Comparison of ENCODE assay signal across 8 mouse cellular contexts in the genomic region with DNA sequence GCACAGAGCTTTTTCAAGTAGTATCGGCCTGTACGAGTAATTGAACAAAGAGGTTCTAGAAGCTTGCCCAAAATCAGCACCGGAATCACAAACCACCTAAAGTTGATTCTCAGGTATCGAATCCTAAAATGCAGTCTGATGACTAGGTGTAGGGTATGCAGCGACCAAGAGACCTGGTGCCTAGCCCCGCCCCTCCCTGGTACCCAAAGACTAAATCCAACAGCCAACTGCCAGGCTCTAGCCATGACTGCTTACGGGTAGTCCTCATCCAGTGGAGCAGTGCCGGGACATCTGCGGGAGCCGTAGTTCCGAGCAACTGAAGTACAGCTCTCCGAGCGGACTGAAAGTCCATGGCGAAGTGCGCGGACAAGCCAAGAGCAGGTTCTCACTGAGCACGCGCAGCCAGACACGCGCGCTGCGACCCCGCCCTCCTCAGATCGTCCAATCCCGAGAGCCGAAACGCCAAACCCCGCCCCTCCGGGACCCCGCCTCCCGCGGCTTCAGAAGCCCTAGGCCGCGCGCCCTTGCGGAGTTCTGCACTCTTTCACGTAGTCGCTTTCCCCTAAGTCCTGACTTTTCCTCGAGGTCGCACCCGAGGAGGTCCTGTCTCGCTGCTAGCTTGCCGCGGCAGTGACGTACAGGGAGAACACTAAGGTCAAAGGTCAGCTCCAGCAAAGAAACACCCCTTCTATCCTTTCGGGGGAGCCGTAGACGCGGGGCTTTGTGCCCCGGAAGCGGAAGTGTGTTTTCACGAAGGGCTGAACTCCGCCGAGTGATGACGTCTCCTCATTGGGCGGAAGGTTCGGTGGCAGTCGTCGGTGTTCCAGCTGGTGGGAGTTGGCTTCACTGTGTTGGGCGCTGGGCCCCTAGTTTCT. TPM values are rescaled to one million over a fixed set of nuclear protein-coding genes. Genes with fewer than 3 reads are reported as not detected.
A peak's percentile ranks its signal among the peaks of the same experiment; 100 is the strongest.
DNase-seq lines count a peak whose midpoint lies in the region; ATAC-seq and TF ChIP-seq lines count a peak whose summit lies in the region.
"Not testable (repeated sequence)": the region's sequence is repeated elsewhere in the genome, so short reads cannot be mapped to it uniquely, and the experiment has no call there.

A gene (minus strand): TSS at position 385 of the 875 bp plus-strand sequence.
A gene (plus strand): TSS at position 537 of the 875 bp plus-strand sequence.

- H3K27ac ChIP-seq in heart, embryonic 12.5 days (ENCODE audit: poor library complexity, severe bottlenecking): peak within 1 kb of the TSS; percentile 96
- H3K27ac ChIP-seq in kidney, postnatal 0 days: peak within 1 kb of the TSS; percentile 89
- H3K27ac ChIP-seq in liver, embryonic 11.5 days (ENCODE audit: low read depth, low read length): peak within 1 kb of the TSS; percentile 75
- H3K27ac ChIP-seq in stomach, embryonic 14.5 days (ENCODE audit: low read length): peak within 1 kb of the TSS; percentile 69

- H3K79me3 ChIP-seq in C2C12 (ENCODE audit: low read depth): peaks cover 10% of the 10 kb centered on the region

- not testable (repeated sequence) for H3K36me3 ChIP-seq in C2C12 (ENCODE audit: control insufficient read depth, insufficient read depth); heart, embryonic 12.5 days; kidney, postnatal 0 days (ENCODE audit: insufficient read depth, low read length); liver, embryonic 11.5 days (ENCODE audit: control insufficient read depth, insufficient read depth, low read length); stomach, embryonic 14.5 days (ENCODE audit: control insufficient read depth, insufficient read depth, low read length)
- peaks cover 22% of the 10 kb centered on the region for H3K36me3 ChIP-seq in erythroblast, embryonic 14.5 days (ENCODE audit: control insufficient read depth)

- H3K4me3 ChIP-seq in C2C12 (ENCODE audit: insufficient read depth, poor library complexity, severe bottlenecking): peak within 1 kb of the TSS; percentile 39
- peak within 1 kb of the TSS; percentile 68 for H3K4me3 ChIP-seq in erythroblast, embryonic 14.5 days (replicated peaks)
- peak within 1 kb of the TSS; percentile 96 for H3K4me3 ChIP-seq in heart, embryonic 12.5 days
- H3K4me3 ChIP-seq in kidney, postnatal 0 days (replicated peaks; ENCODE audit: low read depth, low read length): peak within 1 kb of the TSS; percentile 55
- H3K4me3 ChIP-seq in liver, embryonic 11.5 days (ENCODE audit: low read depth, low read length): peak within 1 kb of the TSS; percentile 74
- peak within 1 kb of the TSS; percentile 55 for H3K4me3 ChIP-seq in stomach, embryonic 14.5 days (ENCODE audit: low read depth, low read length)

- 0 out of 2 replicates have a peak, but pooled peaks have one; percentile 6 for TF ChIP-seq POLR2A in brain, embryonic 14.5 days (IDR thresholded peaks at IDR 0.05; ENCODE audit: borderline replicate concordance, extremely low read depth, insufficient read depth, insufficient read length, poor library complexity, severe bottlenecking)

- TF ChIP-seq CTCF in C2C12 (IDR thresholded peaks at IDR 0.05; ENCODE audit: control insufficient read depth, insufficient read depth, insufficient read length); brain, embryonic 14.5 days (IDR thresholded peaks at IDR 0.05; ENCODE audit: borderline replicate concordance, extremely low read depth, insufficient read depth, insufficient read length); kidney, postnatal 0 days (IDR thresholded peaks at IDR 0.05; ENCODE audit: low read depth): not testable (repeated sequence)

- peak within 1 kb of the TSS; percentile 40 for H3ac ChIP-seq in C2C12 (ENCODE audit: control insufficient read depth, insufficient read length, low read depth)

- H3K4me2 ChIP-seq in heart, embryonic 12.5 days: peak within 1 kb of the TSS; percentile 70
- peak within 1 kb of the TSS; percentile 57 for H3K4me2 ChIP-seq in kidney, postnatal 0 days (ENCODE audit: low read length)
- peak within 1 kb of the TSS; percentile 71 for H3K4me2 ChIP-seq in liver, embryonic 11.5 days
- peak within 1 kb of the TSS; percentile 41 for H3K4me2 ChIP-seq in stomach, embryonic 14.5 days (replicated peaks; ENCODE audit: low read depth, low read length)

- WGBS in heart, embryonic 12.5 days: under 1% methylated on average over 60 of the region's 60 CpGs
- under 1% methylated on average over 58 of the region's 60 CpGs for WGBS in kidney, postnatal 0 days
- WGBS in liver, embryonic 11.5 days: under 1% methylated on average over 60 of the region's 60 CpGs
- under 1% methylated on average over 55 of the region's 60 CpGs for WGBS in stomach, embryonic 14.5 days

- H3K79me2 ChIP-seq in C2C12 (ENCODE audit: control insufficient read depth, insufficient read depth): peaks cover 41% of the 10 kb centered on the region

- peaks cover 34% of the 10 kb centered on the region for H3K4me1 ChIP-seq in erythroblast, embryonic 14.5 days (ENCODE audit: control insufficient read depth)
- H3K4me1 ChIP-seq in heart, embryonic 12.5 days (replicated peaks); kidney, postnatal 0 days (replicated peaks; ENCODE audit: insufficient read depth, low read length); liver, embryonic 11.5 days (replicated peaks; ENCODE audit: control insufficient read depth, insufficient read depth, low read length); stomach, embryonic 14.5 days (ENCODE audit: control insufficient read depth, insufficient read depth, low read length): not testable (repeated sequence)

- peak; percentile 98 for ATAC-seq in heart, embryonic 12.5 days (ENCODE audit: insufficient number of reproducible peaks, low FRiP score)
- peak; percentile 98 for ATAC-seq in kidney, postnatal 0 days (replicated peaks; ENCODE audit: low FRiP score, low read depth)
- peak; percentile 97 for ATAC-seq in liver, embryonic 11.5 days (replicated peaks; ENCODE audit: low FRiP score)
- peak; percentile 96 for ATAC-seq in stomach, embryonic 14.5 days (ENCODE audit: insufficient number of reproducible peaks, insufficient read depth, low FRiP score, low read depth)

- peak within 1 kb of the TSS; percentile 96 for H3K9ac ChIP-seq in heart, embryonic 12.5 days
- peak within 1 kb of the TSS; percentile 77 for H3K9ac ChIP-seq in kidney, postnatal 0 days (ENCODE audit: low read depth, low read length)
- H3K9ac ChIP-seq in liver, embryonic 11.5 days (ENCODE audit: low read depth, low read length): peak within 1 kb of the TSS; percentile 79
- peak within 1 kb of the TSS; percentile 45 for H3K9ac ChIP-seq in stomach, embryonic 14.5 days (replicated peaks; ENCODE audit: low read depth, low read length)

- not testable (repeated sequence) for H3K27me3 ChIP-seq in C2C12 (ENCODE audit: control insufficient read depth, insufficient read depth, insufficient read length); erythroblast, embryonic 14.5 days (ENCODE audit: control insufficient read depth); heart, embryonic 12.5 days (replicated peaks); kidney, postnatal 0 days (ENCODE audit: insufficient read depth, low read length); liver, embryonic 11.5 days (replicated peaks; ENCODE audit: control insufficient read depth, insufficient read depth, low read length); stomach, embryonic 14.5 days (ENCODE audit: control insufficient read depth, insufficient read depth, low read length)

- H3K9me3 ChIP-seq in erythroblast, embryonic 14.5 days (ENCODE audit: control insufficient read depth, low read length); heart, embryonic 12.5 days (replicated peaks); kidney, postnatal 0 days (replicated peaks; ENCODE audit: low read length); liver, embryonic 11.5 days (ENCODE audit: control insufficient read depth, low read length); stomach, embryonic 14.5 days (ENCODE audit: control insufficient read depth, low read depth, low read length): not testable (repeated sequence)

- DNase-seq in brain, embryonic 14.5 days (ENCODE audit: low read depth): peak; percentile 98
- DNase-seq in kidney, postnatal 0 days (ENCODE audit: low spot score): peak; percentile 96
- peak; percentile 97 for DNase-seq in liver, embryonic 11.5 days (ENCODE audit: low spot score)
- DNase-seq in naive thymus-derived CD4-positive, alpha-beta T cell, adult 2 months (ENCODE audit: low read depth): peak; percentile 97

TF ChIP-seq in C2C12, 6 proteins besides CTCF, POLR2A, EP300 and RAD21:
- TF ChIP-seq MAX (IDR thresholded peaks at IDR 0.05): peak; percentile 28

RNA-seq across cellular contexts. Expression of the first gene that starts in this region (rescaled TPM):
- 5.1 TPM for polyA plus RNA-seq in C2C12 (2012; fragmentation: generic; extraction: Trizol)
- polyA plus RNA-seq in brain, embryonic 14.5 days (2012; rRNA removed): 25.7 and 29.6 TPM in 2 replicates
- 0.09 and 0.26 TPM in 2 replicates for polyA plus RNA-seq in erythroblast, embryonic 14.5 days (2012)
- 22.8 and 26.8 TPM in 2 replicates for polyA plus RNA-seq in heart, embryonic 12.5 days (2016; fragmentation: Nextera tagmentation; extraction: Ambion mirVana)
- polyA plus RNA-seq in kidney, postnatal 0 days (2015; fragmentation: Nextera tagmentation; extraction: Ambion mirVana): 19.9 and 21.0 TPM in 2 replicates
- 46.1 and 48.4 TPM in 2 replicates for polyA plus RNA-seq in liver, embryonic 11.5 days (2014; fragmentation: Nextera tagmentation; extraction: Ambion mirVana)
- 33.0 and 34.5 TPM in 2 replicates for polyA plus RNA-seq in stomach, embryonic 14.5 days (2014; fragmentation: Nextera tagmentation; extraction: Ambion mirVana)

RNA-seq across cellular contexts. Expression of the second gene that starts in this region (rescaled TPM):
- polyA plus RNA-seq in C2C12 (2012; fragmentation: generic; extraction: Trizol): 19.9 TPM
- polyA plus RNA-seq in brain, embryonic 14.5 days (2012; rRNA removed): 20.1 and 50.7 TPM in 2 replicates
- 0.44 and 0.72 TPM in 2 replicates for polyA plus RNA-seq in erythroblast, embryonic 14.5 days (2012)
- polyA plus RNA-seq in heart, embryonic 12.5 days (2016; fragmentation: Nextera tagmentation; extraction: Ambion mirVana): 126 and 134 TPM in 2 replicates
- polyA plus RNA-seq in kidney, postnatal 0 days (2015; fragmentation: Nextera tagmentation; extraction: Ambion mirVana): 137 and 157 TPM in 2 replicates
- polyA plus RNA-seq in liver, embryonic 11.5 days (2014; fragmentation: Nextera tagmentation; extraction: Ambion mirVana): 151 and 179 TPM in 2 replicates
- polyA plus RNA-seq in stomach, embryonic 14.5 days (2014; fragmentation: Nextera tagmentation; extraction: Ambion mirVana): 169 and 185 TPM in 2 replicates

Comparison
In these comparisons a context has a peak if more than half of its experiments do, and no peak if none do; other contexts are left out.
1. Peak in every context shown above with its lines: DNase-seq, ATAC-seq, H3K4me3 ChIP-seq and H3K27ac ChIP-seq.
2. RNA of the second gene that starts in this region (polyA plus RNA-seq): 169 to 185 TPM in stomach, embryonic 14.5 days, 151 to 179 TPM in liver, embryonic 11.5 days, 137 to 157 TPM in kidney, postnatal 0 days, 126 to 134 TPM in heart, embryonic 12.5 days, 20.1 to 50.7 TPM in brain, embryonic 14.5 days and 19.9 TPM in C2C12 (single experiment); 0.44 to 0.72 TPM in erythroblast, embryonic 14.5 days; every median in the first group is over 10 times any median in the second.
3. H3K4me3 ChIP-seq: peak in every context shown above with its lines; median percentile 96 in heart, embryonic 12.5 days; 74 in liver, embryonic 11.5 days; 68 in erythroblast, embryonic 14.5 days; 55 in kidney, postnatal 0 days; 55 in stomach, embryonic 14.5 days; 39 in C2C12.
4. H3K9ac ChIP-seq: peak in every context shown above with its lines; median percentile 96 in heart, embryonic 12.5 days; 79 in liver, embryonic 11.5 days; 77 in kidney, postnatal 0 days; 45 in stomach, embryonic 14.5 days.